Mouse (Mus musculus) lung, adult 2 months (tissue): Measurements from ENCODE around the gene Dnttip1.
A peak's percentile ranks its signal among the peaks of the same experiment; 100 is the strongest.

Source experiments
- CTCF ChIP-seq: fragments of 200-500 bp; IDR thresholded peaks from 2 replicates; pipeline ENCODE4 v1.5.1; 2011; ENCODE audit warnings: mild to moderate bottlenecking, low read length, control low read depth; ENCODE audit not compliant: insufficient read depth
- POLR2A ChIP-seq: fragments of 200-500 bp; IDR thresholded peaks from 2 replicates; pipeline ENCODE4 v1.6.1; 2011; ENCODE audit warnings: low read depth, mild to moderate bottlenecking, control low read depth, low read length, borderline replicate concordance; ENCODE audit errors: extremely low read depth

- peak; percentile 85 for TF ChIP-seq POLR2A
- no peak for TF ChIP-seq CTCF
Measured at GRCm38 (mm10) chr2:164785481-164786387, 40.0 kb downstream of the Dnttip1 start, which contains the start of gene Snx21.
